Mouse (Mus musculus) MEL (cell line): ENCODE results near the gene Card9. TPM values are rescaled to one million over a fixed set of nuclear protein-coding genes. Genes with fewer than 3 reads are reported as not detected.

Experiments
- DNase-seq: peaks from one replicate; pipeline ENCODE4 v3.0.0; 2011; ENCODE audit warnings: low read depth, low spot score
- H3K27ac ChIP-seq: 2 replicates; pipeline ENCODE4 v1.5.1; 2012; ENCODE audit warnings: low read depth, mild to moderate bottlenecking, control low read depth, low read length, moderate library complexity; ENCODE audit not compliant: control insufficient read depth
- H3K27me3 ChIP-seq, 2 experiments: fragments of 150-350 bp in 1 of 2; sonication (generic) in 1 of 2; 2 replicates each; pipeline ENCODE4 v1.6.1; 2012; ENCODE audit warnings: low read length in 2 of 2, mild to moderate bottlenecking in 2 of 2, improper control_type of control experiment in 1 of 2, moderate library complexity in 1 of 2; ENCODE audit not compliant: insufficient read depth in 2 of 2, control insufficient read depth in 1 of 2
- H3K36me3 ChIP-seq, 2 experiments: 2 replicates each; pipeline ENCODE4 v1.6.1; 2012 to 2014; ENCODE audit warnings: low read length in 2 of 2, improper control_type of control experiment in 1 of 2, inconsistent platforms in 1 of 2, mild to moderate bottlenecking in 1 of 2; ENCODE audit not compliant: insufficient read depth in 2 of 2, control insufficient read depth in 1 of 2
- H3K4me1 ChIP-seq, 2 experiments: fragments of 150-350 bp in 1 of 2; sonication (generic) in 1 of 2; 2 replicates each; pipeline ENCODE4 v1.6.1; 2012; ENCODE audit warnings: low read length in 2 of 2, improper control_type of control experiment in 1 of 2, mild to moderate bottlenecking in 1 of 2; ENCODE audit not compliant: insufficient read depth in 2 of 2, control insufficient read depth in 1 of 2
- H3K4me3 ChIP-seq, 2 experiments: fragments of 150-350 bp in 1 of 2; sonication (generic) in 1 of 2; 2 replicates each; pipeline ENCODE4 v1.5.1; 2012; ENCODE audit warnings: low read depth in 2 of 2, low read length in 2 of 2, mild to moderate bottlenecking in 2 of 2, moderate library complexity in 2 of 2, control low read depth in 1 of 2, improper control_type of control experiment in 1 of 2; ENCODE audit not compliant: control insufficient read depth in 1 of 2, insufficient read depth in 1 of 2
- H3K79me2 ChIP-seq: 2 replicates; pipeline ENCODE4 v1.6.1; 2012; ENCODE audit warnings: mild to moderate bottlenecking, low read length, moderate library complexity; ENCODE audit not compliant: control insufficient read depth, poor library complexity, insufficient read depth
- H3K9ac ChIP-seq: 2 replicates; pipeline ENCODE4 v1.6.1; 2012; ENCODE audit warnings: low read depth, mild to moderate bottlenecking, control low read depth, low read length, moderate library complexity; ENCODE audit not compliant: control insufficient read depth, poor library complexity, severe bottlenecking
- H3K9me3 ChIP-seq: fragments of 150-350 bp; sonication (generic); replicated peaks from 2 replicates; pipeline ENCODE4 v1.6.1; 2012; ENCODE audit warnings: mild to moderate bottlenecking, low read length, improper control_type of control experiment, moderate library complexity; ENCODE audit not compliant: insufficient read depth
- BHLHE40 ChIP-seq: IDR thresholded peaks from 2 replicates; pipeline ENCODE4 v1.6.1; 2012; ENCODE audit warnings: low read depth, mild to moderate bottlenecking, inconsistent platforms, low read length, improper control_type of control experiment, borderline replicate concordance
- CHD1 ChIP-seq: IDR thresholded peaks from 2 replicates; pipeline ENCODE4 v1.6.1; 2012; ENCODE audit warnings: low read depth, mild to moderate bottlenecking, inconsistent platforms, low read length, improper control_type of control experiment
- CTCF ChIP-seq, 3 experiments: IDR thresholded peaks in 2 of 3; conservative IDR thresholded peaks in 1 of 3; 2 replicates each; pipeline ENCODE4 v1.5.1; 2011 to 2012; ENCODE audit warnings: low read length in 3 of 3, low read depth in 2 of 3, mild to moderate bottlenecking in 2 of 3, improper control_type of control experiment in 1 of 3, inconsistent platforms in 1 of 3, mixed read lengths in 1 of 3, moderate library complexity in 1 of 3; ENCODE audit not compliant: control insufficient read depth in 1 of 3, insufficient read depth in 1 of 3, poor library complexity in 1 of 3, severe bottlenecking in 1 of 3
- GABPA ChIP-seq: IDR thresholded peaks from 2 replicates; pipeline ENCODE4 v1.6.1; 2012; ENCODE audit warnings: low read depth, mild to moderate bottlenecking, inconsistent platforms, low read length, improper control_type of control experiment, moderate library complexity
- HCFC1 ChIP-seq: IDR thresholded peaks from 2 replicates; pipeline ENCODE4 v1.6.1; 2012; ENCODE audit warnings: low read depth, mild to moderate bottlenecking, inconsistent platforms, low read length, improper control_type of control experiment, moderate library complexity
- MAX ChIP-seq: IDR thresholded peaks from 2 replicates; pipeline ENCODE4 v1.6.1; 2011; ENCODE audit warnings: low read length, improper control_type of control experiment
- MEF2A ChIP-seq: IDR thresholded peaks from 2 replicates; pipeline ENCODE4 v1.6.1; 2014; ENCODE audit warnings: low read depth, mild to moderate bottlenecking, inconsistent platforms, low read length, improper control_type of control experiment; ENCODE audit not compliant: poor library complexity, insufficient replicate concordance, severe bottlenecking; ENCODE audit errors: extremely low read depth
- MYB ChIP-seq: IDR thresholded peaks from 2 replicates; pipeline ENCODE4 v1.6.1; 2011; ENCODE audit warnings: mild to moderate bottlenecking, low read depth, low read length, improper control_type of control experiment
- NELFE ChIP-seq: IDR thresholded peaks from 2 replicates; pipeline ENCODE4 v1.6.1; 2011; ENCODE audit warnings: low read depth, low read length, improper control_type of control experiment
- RCOR1 ChIP-seq: IDR thresholded peaks from 2 replicates; pipeline ENCODE4 v1.6.1; 2012; ENCODE audit warnings: low read depth, mild to moderate bottlenecking, inconsistent platforms, low read length, improper control_type of control experiment
- SIN3A ChIP-seq: IDR thresholded peaks from 2 replicates; pipeline ENCODE4 v1.6.1; 2012; ENCODE audit warnings: low read length, improper control_type of control experiment, inconsistent platforms
- USF2 ChIP-seq, 2 experiments: IDR thresholded peaks; 2 replicates each; pipeline ENCODE4 v1.6.1; 2011 to 2012; ENCODE audit warnings: improper control_type of control experiment in 2 of 2, low read length in 2 of 2, borderline replicate concordance in 1 of 2, inconsistent platforms in 1 of 2, low read depth in 1 of 2, mild to moderate bottlenecking in 1 of 2; ENCODE audit not compliant: insufficient read depth in 1 of 2
- ZNF384 ChIP-seq: IDR thresholded peaks from 2 replicates; pipeline ENCODE4 v1.6.1; 2012; ENCODE audit warnings: low read depth, mild to moderate bottlenecking, inconsistent platforms, low read length, improper control_type of control experiment
- polyA plus RNA-seq, 2 experiments: library from polyadenylated mRNA; stranded (reverse) in 1 of 2; unstranded in 1 of 2; fragments of >175 nt in 1 of 2; fragments of >200 nt in 1 of 2; gene quantifications; 2 replicates each; pipeline versions ENCODE4 v1.2.1 to v1.2.4; 2012; ENCODE audit warnings: low replicate concordance in 2 of 2, low read depth in 1 of 2; ENCODE audit not compliant: insufficient read length in 2 of 2, insufficient read depth in 1 of 2, missing spikeins in 1 of 2
- total RNA-seq: library from RNA; depleted of rRNA; stranded (reverse); fragments of 300-350 nt; gene quantifications from 2 replicates; pipeline ENCODE4 v1.2.3, GENCODE M21; 2012

Gene Card9
- total and polyA plus RNA-seq, 3 experiments, result 0.35 to 0.72 TPM; not detected in 1

DNA sequence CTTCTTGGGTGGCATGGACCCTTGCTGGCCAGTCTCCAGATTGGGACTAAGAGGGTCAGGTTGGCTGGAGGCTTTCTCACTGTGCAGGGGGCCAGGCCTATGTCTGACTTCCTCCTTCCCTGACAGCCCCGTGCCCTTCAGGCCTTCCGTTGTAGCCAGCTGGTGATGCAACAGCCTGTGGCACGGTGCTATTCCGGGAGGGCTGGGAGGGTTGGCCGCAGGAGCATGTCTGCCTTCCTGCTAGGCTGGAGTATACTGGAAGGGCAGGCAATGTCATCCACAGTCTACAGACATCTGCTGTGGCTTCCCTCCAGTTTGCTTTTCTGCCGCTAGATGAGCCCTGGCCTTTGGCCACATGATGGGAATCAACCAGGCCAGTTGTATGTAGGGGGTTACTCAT is 735 bp downstream of the Card9 start:
- Histone ChIP-seq H3K9me3 (no peaks in the 10 kb centered on the region), H3K27ac (no peak overlapping the region), H3K4me3 (no peak overlapping the region), H3K79me2 (no peaks in the 10 kb centered on the region), H3K4me1 (no peaks in the 10 kb centered on the region), H3K36me3 (peaks cover 0 to under 1% of the 10 kb centered on the region in 2 experiments; a peak in 1 of 4 replicates), H3K27me3 (no peaks in the 10 kb centered on the region), H3K9ac (no peak overlapping the region)
- DNase-seq, result no peak
- no peak for TF ChIP-seq MYB
- no peak for TF ChIP-seq GABPA
- no peak for TF ChIP-seq MAX
- no peak for TF ChIP-seq HCFC1
- TF ChIP-seq USF2 (IDR thresholded peaks at IDR 0.05; ENCODE audit: borderline replicate concordance in 1 of 2, insufficient read depth in 1 of 2, low read depth in 1 of 2, low read length in 2 of 2), result no peak
- no peak for TF ChIP-seq NELFE

DNA sequence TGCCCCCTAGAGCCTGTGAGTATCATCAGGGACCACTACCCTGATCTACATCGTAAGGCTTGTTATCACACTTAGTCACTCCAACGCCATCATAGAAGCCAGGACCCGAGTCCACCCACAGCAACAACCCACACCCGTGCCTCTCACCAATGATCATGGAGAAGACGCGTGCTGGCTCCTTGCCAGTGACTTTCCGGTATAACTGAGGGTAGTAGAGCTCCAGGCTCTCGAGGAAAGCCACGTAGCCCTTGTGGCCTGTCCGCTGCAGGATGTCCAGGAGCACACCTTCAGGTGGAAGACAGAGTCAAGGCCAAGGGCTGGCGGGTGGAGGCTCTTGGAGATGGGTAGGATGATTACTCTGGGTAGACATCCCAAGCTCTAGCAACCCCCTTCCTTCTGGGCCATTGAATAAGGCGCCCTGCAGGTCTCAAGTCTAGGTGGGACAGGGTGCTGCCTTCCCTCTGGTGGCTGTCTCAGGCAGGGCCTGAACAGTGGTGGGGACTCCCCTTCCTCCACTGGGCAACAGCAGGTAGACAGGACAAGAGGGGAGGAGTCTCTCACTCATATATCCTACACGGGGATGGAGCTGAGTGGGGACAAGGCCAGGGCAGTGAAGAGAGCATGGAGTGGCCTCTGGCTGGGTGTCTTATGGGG is 1.9 kb downstream of the Card9 start:
- TF ChIP-seq USF2 (IDR thresholded peaks at IDR 0.05; ENCODE audit: borderline replicate concordance in 1 of 2, insufficient read depth in 1 of 2, low read depth in 1 of 2, low read length in 2 of 2) (no peak), RCOR1 (no peak), CHD1 (no peak), SIN3A (no peak), MYB (no peak), HCFC1 (no peak), MEF2A (no peak), ZNF384 (no peak), BHLHE40 (no peak)
- no peak overlapping the region for H3K9ac ChIP-seq
- H3K9me3 ChIP-seq, result no peaks in the 10 kb centered on the region
- H3K4me3 ChIP-seq, result no peak overlapping the region
- no peaks in the 10 kb centered on the region for H3K79me2 ChIP-seq
- no peaks in the 10 kb centered on the region for H3K36me3 ChIP-seq
- no peaks in the 10 kb centered on the region for H3K4me1 ChIP-seq
- no peak overlapping the region for H3K27ac ChIP-seq
- no peaks in the 10 kb centered on the region for H3K27me3 ChIP-seq
- no peak for DNase-seq

DNA sequence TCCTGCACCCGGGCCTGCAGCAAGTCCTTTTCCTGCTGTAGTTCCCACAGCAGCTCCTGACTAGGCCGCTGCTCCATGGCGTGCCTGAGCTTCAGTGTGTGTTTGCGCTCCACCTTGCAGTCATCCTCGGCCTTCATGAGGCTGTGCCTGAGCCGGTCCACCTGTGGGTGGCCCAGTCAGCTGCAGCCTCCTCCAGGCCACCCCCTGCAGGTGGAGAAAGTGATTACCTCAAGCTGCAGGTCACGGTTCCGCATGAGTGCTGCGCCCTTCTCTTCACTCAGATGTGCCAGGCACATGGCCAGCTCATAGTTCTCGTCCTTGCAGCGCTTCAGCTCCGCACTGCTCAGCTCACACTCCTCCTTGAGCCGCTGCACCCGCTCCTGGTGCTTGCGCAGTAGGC is 3.2 kb downstream of the Card9 start:
- Histone ChIP-seq H3K27me3 (no peaks in the 10 kb centered on the region; a peak in 1 of 4 replicates), H3K9me3 (no peaks in the 10 kb centered on the region), H3K27ac (no peak overlapping the region)
- no peak for DNase-seq
- TF ChIP-seq CTCF (IDR thresholded peaks at IDR 0.05 in 2 of 3, conservative IDR thresholded peaks at IDR 0.05 in 1 of 3; ENCODE audit: control insufficient read depth in 1 of 3, insufficient read depth in 1 of 3, low read depth in 2 of 3, low read length in 3 of 3, poor library complexity in 1 of 3, severe bottlenecking in 1 of 3) (peak in 2 of 3 experiments; percentile 3 to 28; a peak in 2 of 6 replicates), CHD1 (no peak)
- TF ChIP-seq, all 39 proteins: peak for 1
- Histone ChIP-seq H3K4me3 (no peak overlapping the region), H3K4me1 (peaks cover 0 to 7% of the 10 kb centered on the region in 2 experiments; a peak in 2 of 4 replicates), H3K79me2 (peaks cover under 1% of the 10 kb centered on the region; the same call in 1 of the 2 replicates), H3K36me3 (peaks cover 0 to 2% of the 10 kb centered on the region in 2 experiments; a peak in 1 of 4 replicates), H3K9ac (no peak overlapping the region)
